Mouse (Mus musculus) ES-CJ7 (cell line): Measurements from ENCODE around the gene Txndc11.

ENCODE experiments used
- DNase-seq: peaks from one replicate; pipeline ENCODE4 v3.0.0; 2011; ENCODE audit warnings: low read depth, low spot score

Txndc11 gene

DNA sequence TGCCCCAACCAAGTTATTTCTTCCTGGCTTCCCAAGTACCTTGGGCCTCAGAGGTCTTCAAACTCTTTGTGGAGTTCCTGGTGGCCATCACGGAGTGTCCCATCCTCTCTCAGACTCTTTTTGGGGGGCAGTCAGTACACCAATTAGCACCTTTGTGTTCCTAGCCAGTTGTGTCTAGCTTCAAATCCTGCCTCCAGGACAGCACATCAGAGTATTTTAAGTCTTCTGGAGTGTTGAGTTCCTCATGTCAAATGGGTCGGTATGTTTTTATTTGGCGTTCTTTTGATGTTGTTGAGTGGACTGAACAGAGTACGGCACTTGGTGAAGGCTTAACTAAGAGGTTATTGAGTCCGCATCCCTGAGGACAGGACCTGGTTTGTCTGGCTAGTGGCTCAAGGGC, 69.0 kb downstream of the Txndc11 start:
- no peak for DNase-seq

DNA sequence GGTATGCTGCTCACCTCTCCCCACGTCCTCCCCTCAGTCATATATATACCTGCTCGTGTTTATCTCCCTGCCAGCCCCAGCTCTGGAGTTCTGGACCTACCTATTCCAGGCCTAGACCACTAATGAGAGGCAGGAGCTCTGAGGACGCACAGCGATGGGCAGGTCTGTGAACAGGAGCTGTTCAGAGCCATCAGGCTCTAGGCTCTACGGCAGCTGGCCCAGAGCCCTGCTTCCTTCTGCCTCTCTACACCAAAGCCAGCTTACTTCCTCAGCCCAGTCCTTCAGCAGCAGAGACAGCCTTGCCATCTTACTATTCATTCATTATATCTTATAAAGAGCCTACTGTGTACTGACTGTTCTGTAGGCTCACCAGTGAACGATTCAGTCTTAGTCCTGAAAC, 69.7 kb downstream of the Txndc11 start:
- no peak for DNase-seq

DNA sequence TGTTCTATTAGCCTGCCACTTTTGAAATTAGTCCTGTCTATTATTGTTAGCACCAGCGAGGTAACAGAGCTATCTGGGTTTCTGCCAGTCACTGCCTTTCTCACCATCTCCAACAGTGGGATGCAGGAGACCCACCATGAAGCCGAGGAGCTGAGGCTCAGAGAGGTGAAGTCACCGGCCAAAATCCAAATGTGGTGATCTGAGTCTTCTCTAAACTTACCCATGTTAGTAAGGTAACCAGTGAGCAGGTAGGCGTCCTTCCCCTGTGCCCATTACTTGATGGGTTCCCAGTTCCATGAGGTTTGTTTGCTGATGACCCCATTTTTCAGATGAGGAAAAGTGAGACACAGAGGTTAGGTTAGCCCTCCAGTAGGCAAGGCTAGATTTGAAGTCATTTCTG, 70.1 kb downstream of the Txndc11 start:
- no peak for DNase-seq

GRCm38 (mm10) chr16:11062794-11063721, 71.4 kb downstream of the Txndc11 start:
- DNase-seq, result no peak

DNA sequence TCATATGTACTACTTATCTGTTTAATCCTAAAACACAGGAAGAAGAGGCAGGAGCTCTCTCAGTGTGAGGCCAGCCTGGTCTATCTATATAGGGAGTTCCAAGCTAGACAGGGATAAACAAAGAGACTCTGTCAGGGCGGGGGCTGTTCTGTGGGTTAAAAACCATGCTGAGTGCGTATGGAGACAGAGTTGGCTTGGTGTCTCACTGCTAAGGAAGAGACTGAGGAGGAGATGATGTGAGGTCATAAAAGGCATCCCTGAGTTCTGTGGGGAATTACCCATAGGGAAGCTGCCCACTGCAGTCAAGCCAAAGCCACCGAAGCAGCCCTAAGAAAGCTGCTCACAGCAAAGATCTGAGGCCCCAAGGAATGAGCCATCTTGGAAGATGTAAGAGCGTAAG, 73.8 kb downstream of the Txndc11 start, which contains the start of gene Snn:
TSS of gene Snn (plus strand) at position 301 of the 400 bp plus-strand sequence.
- DNase-seq, result no peak

- no peak for DNase-seq
Observed at GRCm38 (mm10) chr16:11055916-11056315, 78.5 kb downstream of the Txndc11 start.

DNA sequence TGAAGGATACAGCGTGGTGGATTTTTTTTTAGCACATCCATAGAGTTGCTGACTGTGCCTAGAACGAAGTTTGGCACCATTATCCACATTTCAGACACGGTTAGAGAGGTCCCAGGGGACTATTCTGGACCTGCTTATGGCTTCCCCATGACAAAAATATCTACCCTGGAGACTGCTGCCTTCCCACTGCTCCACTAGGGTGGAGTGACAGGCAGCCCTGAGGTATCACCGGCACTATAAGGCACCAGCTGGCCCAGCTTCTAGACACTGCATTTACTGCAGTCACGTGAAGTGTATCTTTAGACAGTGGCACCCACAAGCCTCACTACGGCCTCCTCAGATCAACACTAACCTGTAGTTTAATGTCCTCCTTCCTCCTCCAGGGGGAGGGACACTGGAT, 79.6 kb downstream of the Txndc11 start:
- no peak for DNase-seq

DNA sequence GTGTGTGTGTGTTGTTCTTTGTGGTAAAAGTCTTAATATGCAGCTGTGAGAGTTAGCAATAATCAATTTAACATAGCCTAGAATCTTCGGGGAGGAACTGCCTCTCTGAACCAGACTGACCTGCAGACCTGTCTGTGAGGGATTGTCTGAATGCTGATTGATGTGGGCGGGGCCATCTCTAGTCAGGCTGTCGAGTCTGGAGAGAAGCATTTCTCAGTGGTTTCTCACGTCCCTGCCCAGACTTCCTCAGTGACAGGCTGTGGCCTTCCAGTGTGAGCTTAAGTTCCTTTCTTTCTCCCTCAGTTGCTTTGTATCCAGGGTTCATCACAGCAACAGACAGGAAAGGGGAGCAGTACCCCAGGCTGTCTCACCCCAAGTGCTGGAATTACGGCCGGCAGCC, 80.0 kb downstream of the Txndc11 start:
- peak; percentile 42 for DNase-seq

- DNase-seq, result no peak
Observed at GRCm38 (mm10) chr16:11051134-11051533, 83.3 kb downstream of the Txndc11 start.

- no peak for DNase-seq
Observed at GRCm38 (mm10) chr16:11050226-11050625, 84.2 kb downstream of the Txndc11 start.

GRCm38 (mm10) chr16:11047130-11047529, 87.3 kb downstream of the Txndc11 start:
- DNase-seq, result no peak

GRCm38 (mm10) chr16:11046437-11046836, 88.0 kb downstream of the Txndc11 start:
- no peak for DNase-seq

DNA sequence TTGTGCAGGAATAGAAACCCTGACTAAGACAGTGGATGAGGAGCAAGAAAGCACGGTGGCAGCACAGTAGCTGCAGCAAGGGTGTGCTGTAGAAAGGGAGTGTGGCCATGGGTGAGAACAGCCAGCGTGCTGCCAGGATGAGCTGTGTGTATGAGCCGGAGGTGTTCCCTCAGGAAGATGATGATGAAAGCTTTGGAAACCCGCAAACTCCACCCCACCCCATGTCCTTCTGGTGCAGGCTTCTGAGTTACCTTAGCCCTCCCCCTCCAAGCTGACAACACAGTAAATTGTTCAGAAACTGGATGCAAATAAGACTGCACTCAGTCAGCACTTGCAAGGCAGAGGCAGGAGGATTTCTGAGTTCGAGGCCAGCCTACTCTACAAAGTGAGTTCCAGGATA, 91.2 kb downstream of the Txndc11 start:
- DNase-seq, result no peak

- DNase-seq, result no peak
Observed at GRCm38 (mm10) chr16:11040603-11041002, 93.8 kb downstream of the Txndc11 start.

GRCm38 (mm10) chr16:11035790-11036431, 98.5 kb downstream of the Txndc11 start:
- peak; percentile 86 for DNase-seq

- no peak for DNase-seq
Observed at GRCm38 (mm10) chr16:11035273-11035672, 99.2 kb downstream of the Txndc11 start.

- DNase-seq, result peak; percentile 80
Observed at GRCm38 (mm10) chr16:11034193-11034803, 100.2 kb downstream of the Txndc11 start.

GRCm38 (mm10) chr16:11031320-11031719, 103.1 kb downstream of the Txndc11 start:
- no peak for DNase-seq

DNA sequence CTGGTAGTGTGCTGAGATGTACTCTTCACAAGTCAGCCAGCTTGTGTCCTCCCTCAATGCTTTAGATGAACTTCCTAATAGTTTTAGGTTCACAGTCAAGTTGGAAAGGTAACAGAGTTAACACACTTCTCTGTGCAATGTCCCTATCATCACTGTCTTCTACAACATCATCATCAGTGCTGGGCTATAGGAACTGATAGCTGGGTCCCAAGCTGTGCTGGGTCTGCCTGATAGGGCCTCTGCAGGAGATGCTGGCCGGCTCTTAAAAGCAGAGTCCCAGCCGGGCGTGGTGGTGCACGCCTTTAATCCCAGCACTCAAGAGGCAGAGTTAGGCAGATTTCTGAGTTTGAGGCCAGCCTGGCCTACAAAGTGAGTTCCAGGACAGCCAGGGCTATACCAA, 103.6 kb downstream of the Txndc11 start:
- no peak for DNase-seq

DNA sequence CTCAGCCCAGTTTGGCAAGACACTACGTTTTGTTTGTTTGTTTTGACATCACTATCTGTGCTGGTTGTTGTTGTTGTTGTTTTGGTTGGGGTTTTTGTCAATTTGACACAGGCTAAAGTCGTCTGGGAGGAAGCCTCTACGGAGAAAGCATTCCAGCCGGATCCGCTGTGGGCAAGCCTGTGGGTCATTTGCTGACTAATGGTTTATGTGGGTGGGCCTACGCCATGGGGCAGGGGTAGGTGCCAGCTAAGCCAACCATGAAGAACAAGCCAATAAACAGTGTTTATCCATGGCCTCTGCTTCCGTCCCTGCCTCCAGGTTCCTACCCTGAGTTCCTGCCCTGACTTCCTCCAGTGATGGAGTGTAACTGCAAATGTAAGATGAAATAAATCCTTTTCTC, 106.2 kb downstream of the Txndc11 start:
- DNase-seq, result no peak
